Mouse (Mus musculus) bone marrow, adult 2 months (tissue): ENCODE measurements around the gene Morn3.

ENCODE experiments used
- CTCF ChIP-seq: fragments of 200-500 bp; IDR thresholded peaks from 2 replicates; pipeline ENCODE4 v1.5.1; 2011; ENCODE audit warnings: low read length, control low read depth; ENCODE audit not compliant: control insufficient read depth, insufficient read depth
- POLR2A ChIP-seq: fragments of 200-500 bp; IDR thresholded peaks from 2 replicates; pipeline ENCODE4 v1.6.1; 2011; ENCODE audit warnings: low read depth, mild to moderate bottlenecking, control low read depth, low read length, borderline replicate concordance; ENCODE audit not compliant: control insufficient read depth

DNA sequence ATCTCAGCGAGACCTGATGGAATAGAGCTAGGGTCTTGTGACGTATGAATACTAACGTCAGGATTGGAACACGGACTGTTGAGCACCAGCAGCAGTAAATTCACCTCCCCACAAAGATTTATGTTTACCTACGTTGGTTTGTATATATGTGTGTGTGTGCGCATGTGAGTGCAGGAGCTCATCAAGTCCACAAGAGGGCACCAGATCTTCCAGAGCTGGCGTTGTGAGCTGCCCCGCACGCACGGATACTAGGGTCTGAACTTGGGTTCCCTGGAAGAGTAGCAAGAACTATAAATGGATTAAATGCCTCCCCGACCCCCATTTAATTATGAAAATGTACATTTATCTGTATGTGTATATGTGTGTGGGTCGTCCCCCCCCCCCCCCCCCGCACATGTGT is 33.7 kb upstream of the Morn3 start:
- TF ChIP-seq POLR2A = no peak
- TF ChIP-seq CTCF = peak; percentile 28; the same call in 1 of the 2 replicates
